Mouse (Mus musculus) 3134 (cell line): ENCODE results near the gene Vav2.

Experiments
- DNase-seq: peaks from one replicate; pipeline ENCODE4 v3.0.0-alpha.2; 2011; ENCODE audit warnings: low spot score; ENCODE audit not compliant: insufficient read length; ENCODE audit errors: extremely low read depth

Vav2 gene

GRCm38 (mm10) chr2:27215537-27215936 is 211.3 kb downstream of the Vav2 start:
- no peak for DNase-seq
